In the genomic region with DNA sequence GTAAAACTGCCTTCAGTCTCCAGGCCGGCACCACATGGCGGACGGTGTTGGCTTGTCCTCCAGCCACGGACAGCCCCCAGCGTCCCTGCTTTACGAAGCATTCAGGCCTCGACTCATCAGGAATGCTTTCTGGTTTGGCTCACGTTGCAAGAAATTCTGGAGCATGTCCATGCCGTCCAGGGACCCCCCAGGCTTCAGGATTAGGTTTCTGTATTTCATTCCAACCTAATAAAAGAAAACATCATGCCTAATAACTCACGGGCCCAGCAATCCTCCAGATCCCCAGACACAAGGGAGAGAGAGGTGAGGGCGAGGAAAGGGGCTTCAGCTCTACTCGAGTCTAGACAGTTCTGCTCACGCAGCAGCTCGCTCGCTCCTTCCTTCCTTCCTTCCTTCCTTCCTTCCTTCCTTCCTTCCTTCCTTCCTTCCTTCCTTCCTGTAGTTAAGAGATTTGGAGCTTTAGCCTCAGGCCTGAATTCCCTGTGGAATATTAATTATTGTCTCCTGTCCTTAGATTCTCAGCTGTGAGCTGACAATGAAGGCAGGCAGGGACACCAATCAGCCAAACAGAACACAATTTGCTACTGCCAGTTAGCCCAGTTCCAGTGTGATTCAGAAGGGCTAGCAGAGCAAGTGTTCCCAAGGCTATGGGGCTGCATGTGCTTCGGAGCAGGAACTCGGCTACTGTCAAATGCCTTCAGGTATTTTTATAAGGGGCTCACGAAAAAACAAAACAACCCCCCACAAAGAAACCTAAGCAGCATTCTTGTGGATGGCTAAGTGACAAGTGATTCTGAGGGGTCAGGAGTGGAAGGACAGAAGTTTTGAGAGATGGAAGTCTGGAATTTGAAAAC, we compare ENCODE assay signal across 9 mouse cellular contexts.
A peak's percentile ranks its signal among the peaks of the same experiment; 100 is the strongest.
DNase-seq lines count a peak whose midpoint lies in the region; ATAC-seq and TF ChIP-seq lines count a peak whose summit lies in the region.
"Had no signal": no experiment of that assay in that cellular context is flagged by ENCODE, and none has a peak within 500 bp of the region (broad histone marks: within the 10 kb centered on the region; RNA-seq: fewer than 3 reads in every experiment).

No protein-coding gene starts in this region.

- H3K9me3 ChIP-seq in forebrain, embryonic 16.5 days (ENCODE audit: control insufficient read depth, low read length) = no peaks in the 10 kb centered on the region
- H3K9me3 ChIP-seq in forebrain, postnatal 0 days (ENCODE audit: low read length) = no peaks in the 10 kb centered on the region
- H3K9me3 ChIP-seq in midbrain, embryonic 11.5 days (ENCODE audit: control insufficient read depth, low read length) = peaks cover 2% of the 10 kb centered on the region; the same call in 1 of the 2 replicates
- H3K9me3 ChIP-seq in midbrain, embryonic 15.5 days = no peaks in the 10 kb centered on the region
- no peaks in the 10 kb centered on the region; the same call in 1 of the 2 replicates for H3K9me3 ChIP-seq in intestine, embryonic 16.5 days (ENCODE audit: control insufficient read depth, low read length)
- no peaks in the 10 kb centered on the region for H3K9me3 ChIP-seq in stomach, embryonic 15.5 days

- ATAC-seq in forebrain, embryonic 16.5 days = peak; percentile 33; the same call in 1 of the 2 replicates
- ATAC-seq in forebrain, postnatal 0 days = no peak
- ATAC-seq in midbrain, embryonic 11.5 days (ENCODE audit: low FRiP score) = no peak
- no peak for ATAC-seq in midbrain, embryonic 15.5 days (replicated peaks)
- no peak for ATAC-seq in intestine, embryonic 16.5 days
- no peak; the same call in 1 of the 2 replicates for ATAC-seq in stomach, embryonic 15.5 days (ENCODE audit: insufficient read depth, low FRiP score, low read depth)

- no peak overlapping the region for H3K27ac ChIP-seq in forebrain, embryonic 16.5 days (ENCODE audit: low read length)
- no peak overlapping the region for H3K27ac ChIP-seq in forebrain, postnatal 0 days (ENCODE audit: low read depth, low read length)
- no peak overlapping the region for H3K27ac ChIP-seq in midbrain, embryonic 11.5 days (ENCODE audit: low read depth, low read length)
- H3K27ac ChIP-seq in midbrain, embryonic 15.5 days = no peak overlapping the region
- peak overlapping the region; percentile 76 for H3K27ac ChIP-seq in intestine, embryonic 16.5 days (ENCODE audit: low read length)
- H3K27ac ChIP-seq in stomach, embryonic 15.5 days = peak overlapping the region; percentile 88
- H3K27ac ChIP-seq: liver, embryonic 14.5 days had no signal

- H3K4me2 ChIP-seq in forebrain, embryonic 16.5 days (ENCODE audit: low read length) = no peak overlapping the region
- H3K4me2 ChIP-seq in forebrain, postnatal 0 days (ENCODE audit: low read depth) = no peak overlapping the region
- no peak overlapping the region for H3K4me2 ChIP-seq in midbrain, embryonic 11.5 days
- H3K4me2 ChIP-seq in midbrain, embryonic 15.5 days = no peak overlapping the region
- peak overlapping the region; percentile 13; the same call in 1 of the 2 replicates for H3K4me2 ChIP-seq in intestine, embryonic 16.5 days (ENCODE audit: low read depth, low read length)
- peak overlapping the region; percentile 32; the same call in 1 of the 2 replicates for H3K4me2 ChIP-seq in stomach, embryonic 15.5 days

- H3K4me1 ChIP-seq in forebrain, embryonic 16.5 days (replicated peaks; ENCODE audit: control insufficient read depth, insufficient read depth, low read length) = peaks cover 5% of the 10 kb centered on the region
- no peaks in the 10 kb centered on the region for H3K4me1 ChIP-seq in forebrain, postnatal 0 days (ENCODE audit: insufficient read depth)
- H3K4me1 ChIP-seq in midbrain, embryonic 11.5 days (ENCODE audit: control insufficient read depth, insufficient read depth, low read length) = no peaks in the 10 kb centered on the region
- no peaks in the 10 kb centered on the region for H3K4me1 ChIP-seq in midbrain, embryonic 15.5 days
- H3K4me1 ChIP-seq in intestine, embryonic 16.5 days (ENCODE audit: control insufficient read depth, insufficient read depth, low read length) = peaks cover 24% of the 10 kb centered on the region
- H3K4me1 ChIP-seq in stomach, embryonic 15.5 days = peaks cover 8% of the 10 kb centered on the region; the same call in 1 of the 2 replicates

- no peaks in the 10 kb centered on the region for H3K27me3 ChIP-seq in forebrain, embryonic 16.5 days (replicated peaks; ENCODE audit: control insufficient read depth, insufficient read depth, low read length)
- no peaks in the 10 kb centered on the region for H3K27me3 ChIP-seq in forebrain, postnatal 0 days (ENCODE audit: insufficient read depth, low read length)
- peaks cover 6% of the 10 kb centered on the region; the same call in 1 of the 2 replicates for H3K27me3 ChIP-seq in midbrain, embryonic 11.5 days (ENCODE audit: control insufficient read depth, insufficient read depth, low read length)
- no peaks in the 10 kb centered on the region for H3K27me3 ChIP-seq in midbrain, embryonic 15.5 days (replicated peaks)
- no peaks in the 10 kb centered on the region for H3K27me3 ChIP-seq in intestine, embryonic 16.5 days (replicated peaks; ENCODE audit: control insufficient read depth, insufficient read depth, low read length)
- H3K27me3 ChIP-seq in stomach, embryonic 15.5 days (replicated peaks) = no peaks in the 10 kb centered on the region

- no peak for TF ChIP-seq CTCF in forebrain, postnatal 0 days (IDR thresholded peaks at IDR 0.05; ENCODE audit: low read depth)

- WGBS in forebrain, embryonic 16.5 days = 51% methylated on average over 18 of the region's 18 CpGs
- 49% methylated on average over 18 of the region's 18 CpGs for WGBS in forebrain, postnatal 0 days
- WGBS in midbrain, embryonic 11.5 days = 74% methylated on average over 18 of the region's 18 CpGs
- WGBS in midbrain, embryonic 15.5 days = 44% methylated on average over 18 of the region's 18 CpGs
- 50% methylated on average over 18 of the region's 18 CpGs for WGBS in intestine, embryonic 16.5 days
- WGBS in stomach, embryonic 15.5 days = 38% methylated on average over 18 of the region's 18 CpGs

- H3K4me3 ChIP-seq in forebrain, embryonic 16.5 days (replicated peaks; ENCODE audit: low read length) = no peak overlapping the region
- no peak overlapping the region for H3K4me3 ChIP-seq in forebrain, postnatal 0 days (ENCODE audit: low read depth, low read length)
- H3K4me3 ChIP-seq in midbrain, embryonic 11.5 days (ENCODE audit: low read depth, low read length) = no peak overlapping the region
- H3K4me3 ChIP-seq in midbrain, embryonic 15.5 days = no peak overlapping the region
- H3K4me3 ChIP-seq in intestine, embryonic 16.5 days (ENCODE audit: low read length) = no peak overlapping the region
- H3K4me3 ChIP-seq in stomach, embryonic 15.5 days (replicated peaks) = no peak overlapping the region

- no peak overlapping the region for H3K9ac ChIP-seq in forebrain, embryonic 16.5 days (replicated peaks; ENCODE audit: low read depth, low read length)
- H3K9ac ChIP-seq in forebrain, postnatal 0 days = no peak overlapping the region
- H3K9ac ChIP-seq in midbrain, embryonic 11.5 days (ENCODE audit: low read length) = no peak overlapping the region
- no peak overlapping the region for H3K9ac ChIP-seq in midbrain, embryonic 15.5 days
- no peak overlapping the region for H3K9ac ChIP-seq in intestine, embryonic 16.5 days (ENCODE audit: low read depth, low read length)
- no peak overlapping the region for H3K9ac ChIP-seq in stomach, embryonic 15.5 days
- H3K9ac ChIP-seq: liver, embryonic 14.5 days had no signal

- no peak for DNase-seq in forebrain, postnatal 0 days
- DNase-seq in midbrain, embryonic 11.5 days (ENCODE audit: low spot score, missing footprints) = peak; percentile 83
- DNase-seq in cerebellum, adult 11 months = no peak
- no peak for DNase-seq in right cerebral cortex, postnatal 25 days

- H3K36me3 ChIP-seq in forebrain, embryonic 16.5 days (ENCODE audit: control insufficient read depth, insufficient read depth) = peaks cover 3% of the 10 kb centered on the region; the same call in 1 of the 2 replicates
- peaks cover 8% of the 10 kb centered on the region; the same call in 1 of the 2 replicates for H3K36me3 ChIP-seq in forebrain, postnatal 0 days (ENCODE audit: insufficient read depth)
- no peaks in the 10 kb centered on the region for H3K36me3 ChIP-seq in midbrain, embryonic 11.5 days (ENCODE audit: control insufficient read depth, insufficient read depth, low read length)
- peaks cover 9% of the 10 kb centered on the region; the same call in 1 of the 2 replicates for H3K36me3 ChIP-seq in midbrain, embryonic 15.5 days (replicated peaks)
- H3K36me3 ChIP-seq in intestine, embryonic 16.5 days (ENCODE audit: control insufficient read depth, insufficient read depth, low read length) = no peaks in the 10 kb centered on the region
- no peaks in the 10 kb centered on the region for H3K36me3 ChIP-seq in stomach, embryonic 15.5 days

Comparison
In these comparisons a context has a peak if more than half of its experiments do, and no peak if none do; other contexts are left out.
1. H3K27ac ChIP-seq: peak in intestine, embryonic 16.5 days (single experiment) and stomach, embryonic 15.5 days (single experiment); none in forebrain, embryonic 16.5 days (single experiment), forebrain, postnatal 0 days (single experiment), midbrain, embryonic 11.5 days (single experiment) and midbrain, embryonic 15.5 days (single experiment).
2. H3K4me2 ChIP-seq: peak in intestine, embryonic 16.5 days (single experiment) and stomach, embryonic 15.5 days (single experiment); none in forebrain, embryonic 16.5 days (single experiment), forebrain, postnatal 0 days (single experiment), midbrain, embryonic 11.5 days (single experiment) and midbrain, embryonic 15.5 days (single experiment).